Mouse (Mus musculus) MN1 (cell line): ENCODE measurements around the gene Socs3.

ENCODE experiments used
- DNase-seq: peaks from one replicate; pipeline ENCODE4 v3.0.0-alpha.2; 2016; ENCODE audit warnings: low spot score

Gene Socs3

DNA sequence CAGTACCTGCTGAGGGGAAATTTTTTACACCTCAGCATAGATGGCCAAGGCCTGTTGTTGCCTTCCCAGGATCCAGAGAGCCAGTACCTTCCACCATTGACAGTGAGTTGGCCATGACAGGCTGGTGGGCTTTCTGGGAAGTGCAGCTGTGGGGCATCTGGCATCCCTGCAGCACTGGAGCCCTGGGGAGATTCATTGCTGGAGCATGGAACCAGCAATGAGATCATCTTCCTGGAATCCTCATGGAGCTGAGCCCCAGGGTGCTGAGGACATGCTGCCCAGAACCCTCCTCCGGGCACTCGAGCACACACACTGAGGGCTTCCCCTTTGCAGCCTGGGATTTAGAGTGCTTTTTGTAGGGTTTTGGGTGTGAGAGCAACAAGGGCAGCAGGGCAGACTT, 25.4 kb upstream of the Socs3 start:
- DNase-seq = peak; percentile 59

DNA sequence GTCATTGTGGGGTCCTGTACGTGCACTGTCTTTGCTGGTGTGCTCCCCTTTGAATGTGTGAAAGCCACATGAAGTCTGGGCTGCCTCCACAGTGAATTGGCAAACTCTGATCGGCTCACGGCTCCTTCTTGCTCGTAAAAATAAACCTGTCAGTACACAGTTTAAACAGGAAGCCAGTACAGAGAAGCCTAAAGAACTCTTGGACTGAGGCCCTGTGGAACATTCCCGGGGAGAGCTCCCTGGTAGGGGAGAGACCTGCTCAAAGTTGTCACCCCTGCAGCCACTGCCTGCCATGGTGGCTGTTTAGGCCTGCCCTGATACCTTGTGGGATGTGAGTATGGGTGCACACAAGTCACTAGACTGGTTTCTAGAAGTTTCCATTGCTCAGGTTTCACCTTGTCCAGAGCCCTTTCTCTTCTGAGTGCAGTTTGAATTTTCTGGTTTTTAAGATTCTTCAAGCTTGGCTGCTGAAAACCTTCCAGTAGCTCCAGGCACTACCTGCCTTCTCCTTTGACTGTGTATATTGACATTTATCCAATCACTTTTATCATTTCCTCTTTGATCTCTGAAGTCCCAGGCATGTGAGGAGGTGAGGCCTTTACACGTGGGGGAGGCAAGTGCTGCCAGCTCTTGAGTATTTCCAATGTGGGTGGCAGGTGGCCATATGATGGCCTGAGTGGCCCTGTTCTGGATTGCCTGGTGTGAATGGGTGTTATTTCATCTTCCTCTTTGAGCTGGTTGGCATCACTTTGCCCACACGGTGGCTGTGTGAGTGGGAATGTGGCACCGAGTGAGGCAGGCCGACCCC, 24.6 kb upstream of the Socs3 start:
- DNase-seq = no peak

DNA sequence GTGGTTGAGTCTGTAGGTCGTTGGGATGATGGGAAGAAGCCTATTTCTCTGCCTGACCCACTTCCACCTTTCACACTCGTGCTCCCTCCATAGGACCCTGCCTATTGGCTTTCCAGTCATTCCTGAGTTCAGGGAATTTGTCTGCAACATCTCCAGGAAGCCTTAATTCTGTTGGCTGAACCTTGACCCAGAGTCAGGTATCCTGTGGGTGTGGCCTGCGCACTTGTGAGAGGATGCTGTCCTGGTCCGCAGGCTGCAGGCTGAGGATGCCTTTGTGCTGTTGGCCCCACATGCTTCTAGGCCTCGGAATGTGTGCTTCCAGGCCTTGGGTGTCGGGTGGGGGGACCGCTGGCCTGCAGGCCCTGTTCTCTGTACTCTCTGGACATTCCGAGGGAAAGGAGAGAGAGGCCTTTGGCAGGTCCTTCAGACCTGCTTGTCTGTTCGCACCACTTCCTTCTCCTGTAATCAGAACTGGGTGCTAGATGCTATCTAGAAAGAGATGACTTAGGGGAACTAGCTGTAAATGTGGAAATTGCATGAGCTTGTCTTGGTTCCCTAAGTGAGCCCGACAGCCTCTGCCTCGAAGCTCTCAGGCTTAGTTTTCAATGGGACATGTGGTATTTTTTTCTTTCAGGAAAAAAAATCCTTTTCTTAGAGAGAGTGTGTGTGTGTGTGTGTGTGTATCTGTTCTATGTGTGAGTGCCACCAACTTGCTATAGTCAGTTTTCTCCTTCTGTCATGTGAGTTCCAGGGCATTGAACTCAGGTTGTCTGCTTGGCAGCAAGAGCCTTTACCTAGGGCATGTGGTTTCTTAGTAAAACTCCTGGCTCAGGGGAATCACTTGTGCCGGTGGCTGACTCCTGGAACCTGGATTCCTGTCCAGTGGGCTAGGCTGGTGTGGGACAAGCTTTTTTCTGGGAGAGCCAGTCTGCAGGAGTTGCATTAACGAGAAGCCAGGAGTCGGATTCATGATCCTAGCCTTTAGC, 23.6 kb upstream of the Socs3 start:
- no peak for DNase-seq

DNA sequence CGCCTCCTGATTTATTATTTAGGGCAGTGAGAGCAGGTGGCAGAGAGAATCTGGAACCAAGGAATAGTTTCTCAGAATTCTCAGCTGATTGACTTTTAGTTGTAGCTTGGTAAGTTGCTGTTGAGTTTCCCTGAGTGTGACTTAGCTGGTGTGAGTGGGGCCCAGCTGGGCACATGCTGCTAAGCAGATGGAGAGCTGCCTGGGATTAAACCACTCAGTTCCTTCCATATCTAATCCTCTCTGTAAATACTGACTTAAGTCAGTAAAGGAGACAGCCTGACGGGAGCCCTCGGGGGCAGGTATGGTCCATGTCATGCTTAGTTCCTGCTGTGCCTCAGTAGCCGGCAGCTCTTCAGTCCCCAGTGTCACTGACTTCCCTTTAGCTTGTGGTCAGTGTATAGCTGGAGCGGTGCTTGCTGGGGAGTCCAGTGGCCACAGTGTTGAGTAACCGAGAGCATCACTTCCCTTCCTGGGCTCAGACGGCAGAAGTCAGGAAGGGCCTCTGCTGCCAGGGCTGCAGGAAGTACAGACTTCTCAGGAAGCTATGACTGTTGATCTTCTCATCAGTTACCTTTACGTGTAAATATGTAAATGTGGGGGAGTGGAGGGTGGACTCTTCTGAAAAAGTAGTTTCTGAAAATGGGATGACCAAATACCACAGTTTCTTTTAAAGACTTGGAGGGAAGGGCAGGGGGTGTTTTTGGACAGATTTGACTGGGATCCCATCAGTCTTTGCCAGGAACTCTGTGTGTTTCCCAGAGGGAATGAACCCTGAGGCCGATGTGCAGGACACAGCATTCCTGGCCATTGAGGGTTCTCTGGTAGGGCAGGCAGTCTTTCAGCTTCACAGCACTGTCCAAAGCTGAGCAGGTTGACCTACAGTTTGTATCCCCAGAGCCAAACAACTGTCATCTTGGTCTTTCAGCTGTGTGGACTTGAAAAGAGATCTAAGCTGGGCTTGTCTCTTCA, 21.9 kb upstream of the Socs3 start:
- no peak for DNase-seq

DNA sequence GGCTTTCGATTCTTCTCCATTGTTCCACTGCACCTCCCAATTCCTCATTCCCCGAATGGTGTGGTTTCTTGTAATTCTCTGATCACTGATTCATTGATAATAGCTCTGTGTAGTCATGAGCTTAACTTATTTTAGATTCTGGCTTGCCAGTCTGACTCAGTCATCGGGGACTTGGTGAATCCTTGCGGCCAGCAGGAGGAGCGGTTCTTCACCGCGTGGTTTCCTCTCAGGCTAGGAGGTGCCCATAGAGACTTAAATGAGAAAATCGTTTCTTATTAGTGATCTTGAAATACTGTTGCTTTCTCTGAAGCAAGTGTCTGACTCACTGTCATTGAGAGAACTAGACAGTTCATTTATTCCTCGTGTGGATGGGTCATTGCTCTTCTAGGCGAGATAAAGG, 20.1 kb upstream of the Socs3 start:
- peak; percentile 68 for DNase-seq

DNA sequence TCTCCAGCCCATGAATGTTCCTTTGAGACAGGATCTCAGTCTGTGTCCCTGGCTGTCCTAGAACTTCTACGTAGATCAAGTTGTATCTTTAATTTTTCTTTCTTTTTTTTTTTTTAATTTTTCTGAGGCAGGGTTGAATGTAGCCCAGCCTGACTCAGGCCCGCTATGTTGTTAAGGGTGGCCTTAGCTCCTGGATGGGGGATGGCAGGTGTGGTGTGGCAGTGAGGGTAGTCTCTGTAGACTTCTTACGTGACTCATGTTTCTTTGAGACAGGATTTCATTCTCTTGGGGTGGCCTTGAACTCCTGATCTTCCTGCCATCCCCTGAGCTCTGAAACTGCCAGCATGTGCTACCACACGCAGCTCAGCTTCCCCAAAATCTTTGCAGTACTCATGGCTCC, 19.4 kb upstream of the Socs3 start:
- DNase-seq = no peak

DNA sequence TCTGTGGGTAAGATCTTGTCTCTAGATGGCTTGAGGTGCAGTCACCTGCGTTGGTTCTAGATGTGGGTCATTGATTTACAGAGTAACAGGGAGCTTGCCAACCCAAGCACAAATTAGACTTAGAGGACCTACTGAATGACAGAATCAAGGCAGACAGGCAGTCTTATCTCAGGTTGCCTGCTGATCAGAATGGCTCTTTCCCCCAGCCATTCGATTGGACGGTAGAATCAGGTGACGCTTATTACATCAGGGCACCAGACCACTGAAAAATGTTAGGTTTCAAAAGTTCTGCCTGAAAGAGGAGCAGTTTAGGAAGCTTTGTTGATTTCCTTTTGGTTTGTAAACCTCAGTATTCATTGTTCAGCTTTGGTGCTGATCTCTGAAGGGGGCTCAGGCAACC, 18.1 kb upstream of the Socs3 start:
- no peak for DNase-seq

DNA sequence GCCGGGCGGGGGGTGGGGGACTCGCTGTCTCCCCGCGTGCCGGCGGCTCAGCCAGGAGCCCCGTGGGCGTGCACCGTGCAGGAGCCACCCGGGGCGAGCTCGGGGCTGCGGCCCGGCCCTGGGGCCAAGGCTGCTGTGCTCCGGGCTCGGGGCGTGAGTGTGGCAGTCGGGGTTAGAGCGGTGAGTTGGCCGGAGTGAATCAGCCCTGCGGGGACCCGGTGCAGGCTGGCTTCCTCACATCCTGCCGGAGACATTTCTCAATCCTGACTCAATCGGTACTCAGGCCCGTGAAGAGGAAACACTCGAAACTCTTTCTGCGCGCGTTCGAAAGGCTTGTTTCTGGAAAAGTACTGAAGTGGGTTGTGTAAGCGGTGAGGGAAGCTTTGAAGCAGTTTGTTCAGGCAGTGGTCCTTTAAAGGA, 17.2 kb upstream of the Socs3 start:
- peak; percentile 46 for DNase-seq

DNA sequence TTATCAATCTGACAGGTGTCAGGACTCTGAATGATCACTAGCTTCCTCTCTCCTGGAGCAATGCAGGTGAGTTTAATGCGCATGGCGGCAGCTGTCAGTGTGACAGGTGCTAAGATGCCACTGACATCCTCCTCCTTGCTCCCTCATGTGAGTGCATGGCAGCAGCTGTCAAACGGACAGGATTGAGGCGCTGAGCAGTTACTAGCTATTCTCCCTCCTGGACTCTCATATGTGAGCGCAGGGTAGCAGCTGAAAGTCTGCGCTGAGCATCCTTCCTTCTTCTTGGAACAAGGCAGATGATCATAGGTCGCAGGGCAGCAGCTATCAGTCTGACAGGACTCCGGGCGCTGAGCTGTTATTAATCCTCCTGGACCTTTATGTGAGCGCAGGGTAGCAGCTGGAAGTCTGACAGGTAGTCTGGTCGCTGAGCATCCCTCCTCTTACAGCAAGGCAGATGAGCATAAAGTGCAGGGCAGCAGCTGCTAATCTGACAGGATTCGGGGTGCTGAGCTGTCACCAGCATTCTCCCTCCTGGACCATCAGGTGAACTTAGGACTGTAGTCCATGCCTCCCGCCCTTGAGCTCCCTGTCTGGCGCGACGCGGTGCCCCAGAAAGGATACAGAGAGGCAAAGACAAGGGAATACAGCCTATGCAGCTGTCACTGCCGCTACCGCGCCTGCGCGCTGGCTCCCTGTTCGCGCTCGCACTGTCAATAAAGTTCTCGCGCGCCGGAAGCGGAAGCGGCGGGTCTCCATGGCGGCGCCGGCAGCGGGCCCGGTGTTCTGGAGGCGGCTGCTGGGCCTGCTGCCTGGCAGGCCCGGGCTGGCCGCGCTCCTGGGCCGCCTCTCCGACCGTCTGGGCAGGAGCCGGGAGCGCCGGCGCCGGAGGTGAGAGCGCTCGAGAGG, 16.5 kb upstream of the Socs3 start, which contains the start of gene Pgs1:
Gene Pgs1 (plus strand): TSS at position 167 of the 906 bp plus-strand sequence.
- peak; percentile 93 for DNase-seq

DNA sequence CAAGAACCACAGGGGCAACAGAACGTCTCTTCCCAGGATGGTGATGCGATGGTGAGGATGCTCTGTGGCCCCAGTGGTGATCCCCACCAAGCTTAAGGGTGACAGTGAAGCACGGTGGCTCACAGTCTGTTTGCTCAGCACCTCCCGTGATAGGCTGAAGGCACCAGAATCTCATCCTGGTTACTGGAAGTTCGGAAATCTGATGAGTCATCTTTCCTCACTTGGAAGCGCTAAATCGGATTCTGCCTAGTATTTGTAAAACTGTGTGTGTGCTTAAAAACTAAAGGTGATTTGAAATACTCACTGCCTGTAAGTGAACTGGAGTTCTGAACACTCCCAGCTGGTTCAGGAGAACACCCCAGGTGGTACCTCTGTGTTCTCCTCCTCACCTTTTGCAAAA, 13.9 kb upstream of the Socs3 start:
- no peak for DNase-seq

DNA sequence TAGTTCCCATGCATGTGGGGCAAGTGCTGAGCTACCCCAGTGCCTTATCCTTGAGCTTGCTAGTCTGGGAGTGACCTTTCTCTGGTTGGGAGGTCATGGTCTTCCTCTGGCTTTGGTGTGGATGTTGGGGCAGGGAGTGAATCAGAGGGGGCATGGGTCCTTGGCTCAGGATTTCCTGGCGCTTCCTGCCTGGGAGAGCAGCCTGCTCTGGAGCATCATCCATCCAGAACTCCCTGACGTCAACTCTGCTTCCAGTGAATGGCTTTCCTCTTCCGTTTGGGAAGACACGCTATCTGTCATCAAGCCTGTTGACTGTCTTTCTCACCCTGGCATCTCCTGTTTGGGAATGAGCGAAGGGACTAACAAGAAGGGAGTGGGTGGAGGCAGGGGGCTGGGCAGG, 12.6 kb upstream of the Socs3 start:
- DNase-seq = no peak

DNA sequence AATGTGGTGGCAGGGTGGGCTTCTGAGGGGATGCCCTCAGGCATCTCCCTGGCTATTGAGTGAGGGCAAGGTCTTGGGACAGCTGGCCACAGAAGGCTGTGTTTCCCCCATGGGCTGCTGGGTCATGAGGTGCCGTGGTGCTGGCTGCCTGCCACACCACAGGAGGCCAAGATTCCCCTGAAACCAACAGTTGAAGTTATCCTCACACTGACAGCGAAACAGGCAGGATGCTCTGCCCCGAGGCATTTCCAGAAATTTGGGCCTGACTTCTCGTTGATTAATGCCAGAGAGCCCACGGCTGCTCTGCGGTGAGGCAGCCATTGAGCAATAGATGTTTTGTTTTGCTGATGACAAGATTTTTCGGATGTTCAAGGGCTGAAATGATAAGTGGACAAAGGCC, 9.5 kb upstream of the Socs3 start:
- no peak for DNase-seq

DNA sequence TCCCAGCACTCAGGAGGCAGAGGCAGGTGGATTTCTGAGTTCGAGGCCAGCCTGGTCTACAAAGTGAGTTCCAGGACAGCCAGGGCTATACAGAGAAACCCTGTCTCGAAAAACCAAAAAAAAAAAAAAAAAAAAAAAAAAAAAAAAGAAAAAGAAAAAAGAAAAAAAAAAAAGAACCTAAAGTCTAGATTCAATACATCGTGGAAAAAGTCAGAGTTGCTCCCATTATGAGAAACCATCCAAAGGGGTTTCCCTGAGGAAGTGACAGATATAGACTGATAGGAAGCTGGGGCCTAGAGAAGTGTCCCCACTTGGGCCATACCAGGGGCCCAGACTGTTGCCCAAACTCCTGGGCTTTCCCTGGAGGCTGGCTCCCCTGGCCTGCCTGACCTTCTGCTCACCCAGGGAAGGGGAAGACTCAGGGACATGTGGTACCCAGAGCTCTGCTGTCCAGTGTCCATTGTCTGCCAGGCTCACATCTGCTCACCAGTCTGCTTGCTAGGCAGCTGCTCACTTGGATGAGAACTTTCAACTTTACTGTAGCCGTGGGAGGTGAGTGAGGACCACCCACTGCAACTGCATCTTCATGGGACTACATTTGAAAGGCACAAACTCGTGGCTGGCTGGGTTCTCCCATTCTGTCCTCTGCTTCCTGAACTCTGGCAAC, 8.0 kb upstream of the Socs3 start:
- no peak for DNase-seq

DNA sequence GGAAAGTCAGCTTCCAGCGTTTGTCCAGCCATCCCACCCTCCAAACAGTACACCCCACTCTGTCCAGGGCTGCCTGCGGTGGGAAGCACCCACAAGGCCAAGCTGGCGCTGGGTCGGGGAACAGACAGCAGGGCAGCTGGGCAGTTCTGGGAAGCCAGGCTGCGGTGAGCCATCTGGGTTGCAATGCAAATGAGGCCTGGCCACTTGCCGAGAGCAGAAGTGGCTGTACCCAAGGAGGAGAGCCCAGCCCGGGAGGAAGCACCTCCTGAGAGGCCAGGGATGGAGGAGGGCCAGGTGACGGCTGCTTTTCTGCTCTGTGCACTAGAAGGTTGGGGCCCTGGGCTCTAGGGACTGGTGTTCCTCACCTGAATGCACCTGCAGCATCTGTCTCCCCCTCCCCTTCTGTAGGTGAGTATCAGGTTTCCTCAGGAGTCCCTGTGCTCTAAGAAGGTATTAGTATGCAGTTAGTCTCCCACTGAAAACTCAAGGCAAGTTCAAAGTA, 6.3 kb upstream of the Socs3 start:
- DNase-seq = peak; percentile 85

DNA sequence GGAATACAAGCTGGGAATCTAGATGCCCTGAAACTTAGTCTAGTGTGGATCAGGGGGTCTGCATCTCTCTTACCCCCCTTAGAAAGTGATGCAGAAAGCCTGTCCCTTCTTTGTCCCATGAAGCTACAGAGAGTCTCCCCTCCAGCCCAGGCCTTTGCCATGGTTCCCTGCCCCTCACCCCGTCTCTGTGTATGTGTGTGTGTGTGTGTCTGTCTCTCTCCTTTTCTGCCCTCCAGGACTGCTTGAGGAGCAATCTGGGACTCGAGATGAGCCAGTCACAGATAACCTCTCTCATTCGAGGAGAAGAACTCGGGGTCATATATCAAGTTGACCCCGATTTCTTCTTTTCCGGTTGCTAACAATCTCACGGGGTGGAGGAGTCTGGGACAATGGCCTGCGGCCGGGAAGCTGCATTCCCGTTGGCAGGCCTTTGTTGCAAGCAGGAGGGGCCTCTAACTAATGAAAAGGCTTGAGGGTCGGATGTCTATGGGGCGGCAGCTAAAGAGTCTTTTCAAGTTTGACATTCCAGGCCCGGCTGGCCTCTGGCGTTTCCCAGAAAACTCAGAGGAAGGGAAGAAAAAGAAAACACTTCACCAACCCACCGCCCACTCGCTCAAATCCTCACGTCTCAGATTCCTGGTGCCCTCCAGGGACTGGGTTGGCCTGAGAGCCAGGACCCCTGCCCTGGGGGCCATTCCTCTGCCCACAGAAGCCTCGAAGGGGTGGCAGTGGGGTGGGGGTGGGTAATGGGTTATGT, 5.5 kb upstream of the Socs3 start:
- DNase-seq = no peak

DNA sequence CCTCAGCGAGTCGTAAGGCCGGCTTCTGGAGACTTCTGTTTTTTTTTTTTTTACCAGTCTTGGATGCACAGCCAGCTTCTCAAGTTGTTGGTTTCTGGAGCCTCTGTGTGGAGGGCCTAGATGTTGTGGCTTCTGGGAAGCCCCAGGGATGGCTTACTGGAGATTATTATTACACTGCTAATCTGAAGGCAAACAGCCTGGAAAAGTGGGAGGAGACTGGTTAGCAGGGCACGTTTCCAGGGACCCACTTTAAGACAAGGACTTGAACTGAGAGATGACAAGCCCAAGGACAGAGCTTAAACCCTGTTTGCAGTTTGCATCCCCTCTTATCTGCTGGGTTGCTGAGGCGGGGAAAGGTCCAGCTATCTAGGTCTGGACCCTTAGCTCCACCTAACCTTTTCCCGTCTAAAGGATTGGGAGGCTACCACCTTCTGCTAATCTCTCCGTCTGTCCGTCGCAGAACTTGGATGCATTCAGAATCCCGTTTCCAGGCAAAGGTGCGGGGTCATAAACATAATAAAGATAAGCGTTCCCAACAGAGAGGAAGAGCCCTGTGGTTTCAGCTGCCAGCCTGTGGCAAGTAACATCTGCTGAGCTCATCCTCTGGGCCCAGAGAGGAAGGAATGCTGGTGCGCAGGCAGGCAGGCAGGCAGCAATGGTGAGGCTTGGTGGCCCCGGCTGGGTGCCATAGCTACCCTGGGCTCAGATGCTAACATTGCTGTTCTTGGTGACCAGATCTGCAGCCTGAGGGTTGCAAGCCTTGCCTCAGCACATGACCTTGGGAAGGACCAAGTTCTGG, 4.7 kb upstream of the Socs3 start:
- peak; percentile 39 for DNase-seq

DNA sequence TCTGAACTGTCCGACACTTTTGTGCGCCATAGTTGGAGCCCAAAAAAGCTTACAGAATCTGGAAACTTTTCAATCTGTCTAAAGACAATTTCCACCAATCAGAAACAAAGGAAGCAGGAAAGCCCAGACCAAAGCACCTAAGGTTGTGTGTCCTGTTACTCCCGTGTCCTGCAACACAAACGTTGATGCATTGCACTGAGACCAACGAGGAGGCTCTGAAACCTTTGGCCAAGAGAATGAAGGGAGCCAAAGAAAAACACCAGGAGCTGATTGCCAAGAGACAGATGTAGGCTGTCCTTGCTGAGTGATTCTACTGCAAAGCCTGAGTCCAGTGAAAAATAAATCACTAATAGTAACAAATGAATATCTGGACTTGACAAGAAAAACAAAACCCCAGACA, 3.7 kb upstream of the Socs3 start:
- no peak for DNase-seq
